Mouse (Mus musculus) frontal cortex, postnatal 10 days (tissue): ENCODE data around the gene Rufy2.

ENCODE experiments used
- DNase-seq, 2 experiments: peaks; one replicate each; pipeline ENCODE4 v3.0.0; 2022; ENCODE audit warnings: low spot score in 2 of 2, mixed read lengths in 1 of 2

Gene Rufy2

GRCm38 (mm10) chr10:62980039-62980954 is at the start of gene Rufy2:
TSS of gene Rufy2 (plus strand) at chr10:62980223.
- DNase-seq = peak; percentile 83

GRCm38 (mm10) chr10:62932381-62932780 is 47.6 kb upstream of the Rufy2 start:
- DNase-seq = no peak

GRCm38 (mm10) chr10:62944975-62945580 is 34.9 kb upstream of the Rufy2 start:
- no peak for DNase-seq

- peak; percentile 57 to 70 for DNase-seq
Observed at GRCm38 (mm10) chr10:62946738-62947471, 33.1 kb upstream of the Rufy2 start, which contains the start of gene Dna2. TSS of gene Dna2 (plus strand) at chr10:62947026.

GRCm38 (mm10) chr10:62948551-62948950 is 31.5 kb upstream of the Rufy2 start:
- no peak for DNase-seq

GRCm38 (mm10) chr10:62963956-62964355 is 16.1 kb upstream of the Rufy2 start:
- DNase-seq = no peak

- DNase-seq = no peak
Observed at GRCm38 (mm10) chr10:62965796-62966195, 14.2 kb upstream of the Rufy2 start.

- DNase-seq = no peak
Observed at GRCm38 (mm10) chr10:62966291-62966690, 13.7 kb upstream of the Rufy2 start.

GRCm38 (mm10) chr10:62971821-62972220 is 8.2 kb upstream of the Rufy2 start:
- no peak for DNase-seq

GRCm38 (mm10) chr10:62979667-62980038 is 370 bp upstream of the Rufy2 start:
- DNase-seq = no peak

- DNase-seq = no peak
Observed at GRCm38 (mm10) chr10:62984072-62984471, 4.0 kb downstream of the Rufy2 start.

GRCm38 (mm10) chr10:62984495-62984894 is 4.5 kb downstream of the Rufy2 start:
- DNase-seq = no peak

- DNase-seq = peak in 1 of 2 experiments; percentile 29
Observed at GRCm38 (mm10) chr10:62987341-62987740, 7.3 kb downstream of the Rufy2 start.

- DNase-seq = no peak
Observed at GRCm38 (mm10) chr10:62990636-62991035, 10.6 kb downstream of the Rufy2 start.

GRCm38 (mm10) chr10:62993991-62994390 is 14.0 kb downstream of the Rufy2 start:
- DNase-seq = no peak

- no peak for DNase-seq
Observed at GRCm38 (mm10) chr10:63000584-63000983, 20.6 kb downstream of the Rufy2 start.

GRCm38 (mm10) chr10:63003252-63003651 is 23.2 kb downstream of the Rufy2 start:
- DNase-seq = no peak

GRCm38 (mm10) chr10:63004556-63004955 is 24.5 kb downstream of the Rufy2 start:
- DNase-seq = no peak

- no peak for DNase-seq
Observed at GRCm38 (mm10) chr10:63008193-63008592, 28.2 kb downstream of the Rufy2 start.

GRCm38 (mm10) chr10:63010268-63010667 is 30.2 kb downstream of the Rufy2 start:
- no peak for DNase-seq

GRCm38 (mm10) chr10:63011556-63011955 is 31.5 kb downstream of the Rufy2 start:
- DNase-seq = no peak

GRCm38 (mm10) chr10:63013476-63013875 is 33.5 kb downstream of the Rufy2 start:
- no peak for DNase-seq
